Mouse (Mus musculus): ENCODE measurements at regions not wholly inside any gene's neighbourhood (a gene's known extent, or its start where the extent isn't known, plus 50 kb on each side); places are given as distances from the start of the nearest gene placed in this dataset.

- H3K36me3 ChIP-seq (replicated peaks; ENCODE audit: control insufficient read depth, insufficient read depth, low read depth), result no peaks in the 10 kb centered on the region
Observed at GRCm38 (mm10) chr12:95054887-95055286, 637.1 kb upstream of the Flrt2 start.

GRCm38 (mm10) chr12:95056926-95057325 is 635.1 kb upstream of the Flrt2 start:
- ATAC-seq (ENCODE audit: insufficient read depth) (no peak), DNase-seq (ENCODE audit: low read depth in 3 of 3, low spot score in 3 of 3) (no peak)
- 65% methylated on average over 7 of the region's 7 CpGs for WGBS (ENCODE audit: insufficient replicate concordance)
- Histone ChIP-seq H3K4me2 (ENCODE audit: low read depth) (no peak overlapping the region), H3K27ac (no peak overlapping the region), H3K9ac (replicated peaks) (no peak overlapping the region), H3K9me3 (ENCODE audit: control insufficient read depth, low read length) (no peaks in the 10 kb centered on the region), H3K4me3 (ENCODE audit: insufficient read depth in 1 of 2, low read depth in 2 of 2, low read length in 2 of 2) (no peak overlapping the region), H3K27me3 (ENCODE audit: control insufficient read depth, insufficient read depth, low read length) (no peaks in the 10 kb centered on the region), H3K4me1 (replicated peaks; ENCODE audit: control insufficient read depth in 2 of 2, insufficient read depth in 2 of 2, low read length in 1 of 2) (no peaks in the 10 kb centered on the region), H3K36me3 (replicated peaks; ENCODE audit: control insufficient read depth, insufficient read depth, low read depth) (no peaks in the 10 kb centered on the region)
- no peak for TF ChIP-seq CTCF (IDR thresholded peaks at IDR 0.05; ENCODE audit: low read depth)
- no peak for TF ChIP-seq EP300 (IDR thresholded peaks at IDR 0.05; ENCODE audit: low read depth)

More at GRCm38 (mm10) chr12:95054887-95055286, 637.1 kb upstream of the Flrt2 start:
- DNase-seq (ENCODE audit: low read depth in 3 of 3, low spot score in 3 of 3) (no peak), ATAC-seq (ENCODE audit: insufficient read depth) (no peak)
- H3K4me2 ChIP-seq (ENCODE audit: low read depth), result no peak overlapping the region
- TF ChIP-seq CTCF (IDR thresholded peaks at IDR 0.05; ENCODE audit: low read depth) (no peak), EP300 (IDR thresholded peaks at IDR 0.05; ENCODE audit: low read depth) (no peak)
- no peak overlapping the region for H3K4me3 ChIP-seq (ENCODE audit: insufficient read depth in 1 of 2, low read depth in 2 of 2, low read length in 2 of 2)
- H3K27ac ChIP-seq, result no peak overlapping the region
- no peaks in the 10 kb centered on the region for H3K27me3 ChIP-seq (ENCODE audit: control insufficient read depth, insufficient read depth, low read length)
- 83% methylated on average over 3 of the region's 3 CpGs for WGBS (ENCODE audit: insufficient replicate concordance)
- H3K4me1 ChIP-seq (replicated peaks; ENCODE audit: control insufficient read depth in 2 of 2, insufficient read depth in 2 of 2, low read length in 1 of 2), result no peaks in the 10 kb centered on the region
- H3K9ac ChIP-seq (replicated peaks), result no peak overlapping the region
- H3K9me3 ChIP-seq (ENCODE audit: control insufficient read depth, low read length), result no peaks in the 10 kb centered on the region

DNA sequence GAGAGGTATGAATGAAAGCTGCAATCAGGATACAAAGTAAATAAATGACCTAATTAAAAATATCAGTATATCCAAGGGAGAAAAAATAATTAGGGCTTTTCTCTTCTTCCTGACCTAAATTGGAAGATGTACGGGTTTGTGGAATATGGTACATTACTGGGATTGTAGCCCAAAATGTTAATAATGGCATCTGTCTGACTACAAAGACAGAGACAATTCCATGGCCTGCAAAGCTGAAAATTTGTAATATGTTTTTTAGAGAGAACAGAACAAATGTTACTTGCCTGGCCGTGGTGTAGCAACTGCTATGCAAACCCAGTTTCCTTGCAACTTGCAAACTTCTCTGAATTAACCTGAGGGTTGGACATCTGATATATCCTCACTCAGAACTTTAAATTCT is 632.6 kb upstream of the Flrt2 start:
- Histone ChIP-seq H3K4me1 (replicated peaks; ENCODE audit: control insufficient read depth in 2 of 2, insufficient read depth in 2 of 2, low read length in 1 of 2) (no peaks in the 10 kb centered on the region), H3K27me3 (ENCODE audit: control insufficient read depth, insufficient read depth, low read length) (no peaks in the 10 kb centered on the region)

GRCm38 (mm10) chr12:95072307-95072706 is 619.7 kb upstream of the Flrt2 start:
- WGBS (ENCODE audit: insufficient replicate concordance), result 49% methylated on average over 2 of the region's 2 CpGs
- TF ChIP-seq EP300 (IDR thresholded peaks at IDR 0.05; ENCODE audit: low read depth) (no peak), CTCF (IDR thresholded peaks at IDR 0.05; ENCODE audit: low read depth) (no peak)
- H3K9me3 ChIP-seq (ENCODE audit: control insufficient read depth, low read length), result no peaks in the 10 kb centered on the region
- H3K4me2 ChIP-seq (ENCODE audit: low read depth), result no peak overlapping the region
- H3K27me3 ChIP-seq (ENCODE audit: control insufficient read depth, insufficient read depth, low read length), result no peaks in the 10 kb centered on the region
- no peaks in the 10 kb centered on the region for H3K4me1 ChIP-seq (replicated peaks; ENCODE audit: control insufficient read depth in 2 of 2, insufficient read depth in 2 of 2, low read length in 1 of 2)
- no peak for ATAC-seq (ENCODE audit: insufficient read depth)
- H3K9ac ChIP-seq (replicated peaks), result no peak overlapping the region
- H3K36me3 ChIP-seq (replicated peaks; ENCODE audit: control insufficient read depth, insufficient read depth, low read depth), result no peaks in the 10 kb centered on the region
- no peak overlapping the region for H3K4me3 ChIP-seq (ENCODE audit: insufficient read depth in 1 of 2, low read depth in 2 of 2, low read length in 2 of 2)
- no peak overlapping the region for H3K27ac ChIP-seq
- no peak for DNase-seq (ENCODE audit: low read depth in 3 of 3, low spot score in 3 of 3)

More for the DNA sequence above, 632.6 kb upstream of the Flrt2 start:
- no peak for ATAC-seq (ENCODE audit: insufficient read depth)
- no peak for DNase-seq (ENCODE audit: low read depth in 3 of 3, low spot score in 3 of 3)
- Histone ChIP-seq H3K4me2 (ENCODE audit: low read depth) (no peak overlapping the region), H3K4me3 (ENCODE audit: insufficient read depth in 1 of 2, low read depth in 2 of 2, low read length in 2 of 2) (no peak overlapping the region), H3K9ac (replicated peaks) (no peak overlapping the region), H3K27ac (no peak overlapping the region), H3K36me3 (replicated peaks; ENCODE audit: control insufficient read depth, insufficient read depth, low read depth) (no peaks in the 10 kb centered on the region), H3K9me3 (ENCODE audit: control insufficient read depth, low read length) (no peaks in the 10 kb centered on the region)
- TF ChIP-seq EP300 (IDR thresholded peaks at IDR 0.05; ENCODE audit: low read depth), result no peak
- TF ChIP-seq CTCF (IDR thresholded peaks at IDR 0.05; ENCODE audit: low read depth), result no peak
- WGBS (ENCODE audit: insufficient replicate concordance), result 64% methylated on average over 2 of the region's 2 CpGs

GRCm38 (mm10) chr12:95119223-95119952 is 572.6 kb upstream of the Flrt2 start:
- ATAC-seq (ENCODE audit: insufficient read depth), result no peak
- Histone ChIP-seq H3K4me1 (replicated peaks; ENCODE audit: control insufficient read depth in 2 of 2, insufficient read depth in 2 of 2, low read length in 1 of 2) (no peaks in the 10 kb centered on the region), H3K9me3 (ENCODE audit: control insufficient read depth, low read length) (no peaks in the 10 kb centered on the region), H3K36me3 (replicated peaks; ENCODE audit: control insufficient read depth, insufficient read depth, low read depth) (no peaks in the 10 kb centered on the region), H3K27ac (no peak overlapping the region), H3K9ac (replicated peaks) (no peak overlapping the region), H3K4me3 (ENCODE audit: insufficient read depth in 1 of 2, low read depth in 2 of 2, low read length in 2 of 2) (no peak overlapping the region), H3K4me2 (ENCODE audit: low read depth) (no peak overlapping the region), H3K27me3 (ENCODE audit: control insufficient read depth, insufficient read depth, low read length) (no peaks in the 10 kb centered on the region)
- 49% methylated on average over 3 of the region's 3 CpGs for WGBS (ENCODE audit: insufficient replicate concordance)
- TF ChIP-seq CTCF (IDR thresholded peaks at IDR 0.05; ENCODE audit: low read depth) (no peak), EP300 (IDR thresholded peaks at IDR 0.05; ENCODE audit: low read depth) (no peak)
- no peak for DNase-seq (ENCODE audit: low read depth in 3 of 3, low spot score in 3 of 3)

Measured in liver, embryonic 14.5 days (tissue).